Mouse (Mus musculus) liver, embryonic 12.5 days (tissue): ENCODE measurements around the gene Tceanc2. TPM values are rescaled to one million over a fixed set of nuclear protein-coding genes. Genes with fewer than 3 reads are reported as not detected.

ENCODE experiments used
- ATAC-seq: fragments of 200-750 bp; cut with Nextera tagmentation; 2 replicates; pipeline ENCODE4 v1.8.0; 2017; ENCODE audit warnings: moderate number of reproducible peaks, mild to moderate bottlenecking, moderate library complexity
- H3K27ac ChIP-seq: fragments of 300-500 bp; sonication (generic); 2 replicates; pipeline ENCODE4 v1.5.1; 2016; ENCODE audit warnings: mild to moderate bottlenecking
- H3K27me3 ChIP-seq: fragments of 300-500 bp; sonication (generic); replicated peaks from 2 replicates; pipeline ENCODE4 v1.6.1; 2016; ENCODE audit warnings: mild to moderate bottlenecking, moderate library complexity
- H3K36me3 ChIP-seq: fragments of 300-500 bp; sonication (generic); 2 replicates; pipeline ENCODE4 v1.6.1; 2016; ENCODE audit warnings: mild to moderate bottlenecking, moderate library complexity
- H3K4me1 ChIP-seq: fragments of 300-500 bp; sonication (generic); 2 replicates; pipeline ENCODE4 v1.6.1; 2016
- H3K4me2 ChIP-seq: fragments of 300-500 bp; sonication (generic); 2 replicates; pipeline ENCODE4 v1.6.1; 2016; ENCODE audit warnings: mild to moderate bottlenecking, moderate library complexity
- H3K4me3 ChIP-seq: fragments of 300-500 bp; sonication (generic); 2 replicates; pipeline ENCODE4 v1.5.1; 2016; ENCODE audit warnings: mild to moderate bottlenecking, moderate library complexity
- H3K9ac ChIP-seq: fragments of 300-500 bp; sonication (generic); 2 replicates; pipeline ENCODE4 v1.6.1; 2016; ENCODE audit warnings: mild to moderate bottlenecking, moderate library complexity
- H3K9me3 ChIP-seq: fragments of 300-500 bp; sonication (generic); replicated peaks from 2 replicates; pipeline ENCODE4 v1.6.1; 2016; ENCODE audit warnings: mild to moderate bottlenecking, moderate library complexity
- WGBS: fragments of 180-500 bp; shearing (Covaris S2); methylation state at CpG from one replicate; pipeline ENCODE4 v1.1.7; 2016; ENCODE audit not compliant: insufficient replicate concordance; 5-methylcytosine and 5-hydroxymethylcytosine counted together
- polyA plus RNA-seq: library from polyadenylated mRNA; unstranded; fragments of >200 nt; fragmentation: Nextera tagmentation; extraction: Ambion mirVana; gene quantifications from 2 replicates; pipeline ENCODE4 v1.2.1, GENCODE M21; 2016

Tceanc2 gene
- polyA plus RNA-seq: 11.8 and 13.8 TPM in 2 replicates

GRCm38 (mm10) chr4:107178830-107179490 is at the start of gene Tceanc2:
Tceanc2 (minus strand) TSS chr4:107179116.
- Histone ChIP-seq H3K27me3 (no peaks in the 10 kb centered on the region), H3K9ac (peak within 1 kb of the TSS; percentile 96), H3K4me1 (peaks cover 59% of the 10 kb centered on the region), H3K9me3 (no peaks in the 10 kb centered on the region), H3K27ac (peak within 1 kb of the TSS; percentile 97), H3K4me3 (peak within 1 kb of the TSS; percentile 97), H3K36me3 (peaks cover 29% of the 10 kb centered on the region), H3K4me2 (peak within 1 kb of the TSS; percentile 83)
- WGBS: under 1% methylated on average over 47 of the region's 47 CpGs
- ATAC-seq: peak; percentile 56

GRCm38 (mm10) chr4:107226313-107226712 is 47.4 kb upstream of the Tceanc2 start:
- H3K27me3 ChIP-seq: no peaks in the 10 kb centered on the region
- H3K4me3 ChIP-seq: no peak overlapping the region
- H3K4me1 ChIP-seq: peaks cover 15% of the 10 kb centered on the region
- H3K27ac ChIP-seq: no peak overlapping the region
- H3K4me2 ChIP-seq: no peak overlapping the region
- no peak overlapping the region for H3K9ac ChIP-seq
- H3K36me3 ChIP-seq: no peaks in the 10 kb centered on the region
- ATAC-seq: no peak
- H3K9me3 ChIP-seq: no peaks in the 10 kb centered on the region
- 45% methylated on average over 2 of the region's 2 CpGs for WGBS

GRCm38 (mm10) chr4:107223225-107224204 is 44.6 kb upstream of the Tceanc2 start:
- Histone ChIP-seq H3K9me3 (no peaks in the 10 kb centered on the region), H3K9ac (no peak overlapping the region), H3K4me3 (no peak overlapping the region), H3K36me3 (no peaks in the 10 kb centered on the region), H3K27ac (no peak overlapping the region), H3K4me1 (peaks cover 28% of the 10 kb centered on the region), H3K4me2 (no peak overlapping the region), H3K27me3 (no peaks in the 10 kb centered on the region)
- ATAC-seq: peak; percentile 53; the same call in 1 of the 2 replicates
- WGBS: 67% methylated on average over 11 of the region's 11 CpGs

GRCm38 (mm10) chr4:107221524-107221923 is 42.6 kb upstream of the Tceanc2 start:
- Histone ChIP-seq H3K4me3 (no peak overlapping the region), H3K4me2 (no peak overlapping the region), H3K9ac (no peak overlapping the region), H3K27me3 (no peaks in the 10 kb centered on the region), H3K4me1 (peaks cover 48% of the 10 kb centered on the region), H3K27ac (no peak overlapping the region), H3K9me3 (no peaks in the 10 kb centered on the region), H3K36me3 (no peaks in the 10 kb centered on the region)
- no peak for ATAC-seq
- 82% methylated on average over 5 of the region's 5 CpGs for WGBS

GRCm38 (mm10) chr4:107217574-107217973 is 38.7 kb upstream of the Tceanc2 start:
- Histone ChIP-seq H3K9me3 (no peaks in the 10 kb centered on the region), H3K4me2 (peak overlapping the region; percentile 61), H3K36me3 (no peaks in the 10 kb centered on the region), H3K27ac (peak overlapping the region; percentile 84), H3K4me1 (peaks cover 53% of the 10 kb centered on the region), H3K27me3 (no peaks in the 10 kb centered on the region), H3K9ac (peak overlapping the region; percentile 52), H3K4me3 (peak overlapping the region; percentile 9; the same call in 1 of the 2 replicates)
- 24% methylated on average over 9 of the region's 9 CpGs for WGBS
- ATAC-seq: peak; percentile 99

- 51% methylated on average over 12 of the region's 12 CpGs for WGBS
- no peak overlapping the region for H3K4me3 ChIP-seq
These were observed 34.5 kb upstream of the Tceanc2 start for GRCm38 (mm10) chr4:107213279-107214011.

GRCm38 (mm10) chr4:107211936-107212335 is 33.0 kb upstream of the Tceanc2 start:
- H3K9ac ChIP-seq: no peak overlapping the region
- H3K4me1 ChIP-seq: peaks cover 34% of the 10 kb centered on the region
- H3K4me2 ChIP-seq: no peak overlapping the region
- no peak for ATAC-seq
- H3K27ac ChIP-seq: no peak overlapping the region
- peaks cover 14% of the 10 kb centered on the region for H3K36me3 ChIP-seq
- WGBS: 71% methylated on average over 5 of the region's 5 CpGs
- H3K27me3 ChIP-seq: no peaks in the 10 kb centered on the region
- no peak overlapping the region for H3K4me3 ChIP-seq
- H3K9me3 ChIP-seq: no peaks in the 10 kb centered on the region

More at GRCm38 (mm10) chr4:107213279-107214011, 34.5 kb upstream of the Tceanc2 start:
- H3K36me3 ChIP-seq: peaks cover 3% of the 10 kb centered on the region; the same call in 1 of the 2 replicates
- H3K27me3 ChIP-seq: no peaks in the 10 kb centered on the region
- no peak overlapping the region for H3K9ac ChIP-seq
- no peak overlapping the region for H3K4me2 ChIP-seq
- H3K4me1 ChIP-seq: peaks cover 49% of the 10 kb centered on the region
- no peaks in the 10 kb centered on the region for H3K9me3 ChIP-seq
- no peak for ATAC-seq
- H3K27ac ChIP-seq: no peak overlapping the region

GRCm38 (mm10) chr4:107211465-107211864 is 32.5 kb upstream of the Tceanc2 start:
- 72% methylated on average over 4 of the region's 4 CpGs for WGBS
- Histone ChIP-seq H3K4me2 (no peak overlapping the region), H3K9ac (no peak overlapping the region), H3K9me3 (no peaks in the 10 kb centered on the region), H3K27ac (no peak overlapping the region), H3K36me3 (peaks cover 18% of the 10 kb centered on the region), H3K27me3 (no peaks in the 10 kb centered on the region), H3K4me1 (peaks cover 29% of the 10 kb centered on the region), H3K4me3 (no peak overlapping the region)
- no peak for ATAC-seq

- no peak overlapping the region for H3K4me3 ChIP-seq
- H3K4me1 ChIP-seq: peaks cover 24% of the 10 kb centered on the region
- H3K27ac ChIP-seq: 0 out of 2 replicates have a peak overlapping the region, but pooled peaks have one; percentile 21
- H3K9ac ChIP-seq: no peak overlapping the region
- H3K27me3 ChIP-seq: no peaks in the 10 kb centered on the region
- no peaks in the 10 kb centered on the region for H3K9me3 ChIP-seq
- WGBS: 35% methylated on average over 5 of the region's 5 CpGs
- peaks cover 25% of the 10 kb centered on the region for H3K36me3 ChIP-seq
- H3K4me2 ChIP-seq: no peak overlapping the region
- no peak for ATAC-seq
These were observed 31.7 kb upstream of the Tceanc2 start for GRCm38 (mm10) chr4:107210483-107211097.

- Histone ChIP-seq H3K4me3 (no peak within 1 kb of the TSS), H3K9ac (no peak within 1 kb of the TSS), H3K27ac (no peak within 1 kb of the TSS), H3K4me2 (no peak within 1 kb of the TSS), H3K4me1 (peaks cover 24% of the 10 kb centered on the region), H3K9me3 (no peaks in the 10 kb centered on the region), H3K36me3 (peaks cover 42% of the 10 kb centered on the region), H3K27me3 (no peaks in the 10 kb centered on the region)
- no peak for ATAC-seq
- 73% methylated on average over 3 of the region's 3 CpGs for WGBS
These were observed 30.0 kb upstream of the Tceanc2 start, which contains the start of gene Ldlrad1 for GRCm38 (mm10) chr4:107208880-107209279. Ldlrad1 (plus strand) TSS chr4:107209180.

- no peak for ATAC-seq
- Histone ChIP-seq H3K9me3 (no peaks in the 10 kb centered on the region), H3K36me3 (peaks cover 61% of the 10 kb centered on the region), H3K27me3 (no peaks in the 10 kb centered on the region), H3K4me3 (no peak overlapping the region), H3K9ac (no peak overlapping the region), H3K4me2 (no peak overlapping the region), H3K27ac (no peak overlapping the region), H3K4me1 (peaks cover 21% of the 10 kb centered on the region)
- 91% methylated on average over 2 of the region's 2 CpGs for WGBS
These were observed 28.1 kb upstream of the Tceanc2 start for GRCm38 (mm10) chr4:107207016-107207415.
